Mouse (Mus musculus): Measurements from ENCODE around the gene Ifna11. TPM values are rescaled to one million over a fixed set of nuclear protein-coding genes. Genes with fewer than 3 reads are reported as not detected.
"Not testable (repeated sequence)": the region's sequence is repeated elsewhere in the genome, so short reads cannot be mapped to it uniquely, and the experiment has no call there.

Ifna11 gene
- total RNA-seq (2022), result not detected

- DNase-seq (ENCODE audit: low spot score in 2 of 2), result no peak
Measured at GRCm38 (mm10) chr4:88819659-88820058, at the start of gene Ifna11. Ifna11 (plus strand) TSS chr4:88819959.

GRCm38 (mm10) chr4:88773534-88773933 is 46.2 kb upstream of the Ifna11 start, which contains the start of gene Gm13290:
Gm13290 (plus strand) TSS chr4:88773834.
- not testable (repeated sequence) for DNase-seq (ENCODE audit: low spot score in 2 of 2)

DNA sequence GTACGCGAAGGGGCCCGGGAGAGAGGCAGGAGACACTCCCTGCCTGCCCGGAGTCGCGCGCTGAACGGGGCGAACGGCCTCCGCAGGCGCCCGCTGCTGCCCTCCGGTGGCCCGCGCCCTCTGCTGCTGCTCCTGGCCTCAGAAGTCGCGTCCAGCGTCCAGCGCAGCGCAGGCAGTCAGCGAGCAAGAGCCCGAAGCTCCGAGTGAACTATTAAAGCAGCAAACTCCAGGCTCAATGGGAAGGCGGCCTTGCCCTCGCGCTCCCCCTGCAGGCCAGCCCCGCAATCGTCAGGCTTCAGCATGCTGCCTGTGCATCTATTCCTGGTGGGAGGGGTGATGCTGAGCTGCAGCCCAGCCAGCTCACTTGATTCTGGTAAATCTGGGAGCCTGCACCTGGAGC is 43.1 kb upstream of the Ifna11 start, which contains the start of gene Gm13289:
TSS of gene Gm13289 (plus strand) at position 301 of the 400 bp plus-strand sequence.
- not testable (repeated sequence) for DNase-seq (ENCODE audit: low spot score in 2 of 2)

DNA sequence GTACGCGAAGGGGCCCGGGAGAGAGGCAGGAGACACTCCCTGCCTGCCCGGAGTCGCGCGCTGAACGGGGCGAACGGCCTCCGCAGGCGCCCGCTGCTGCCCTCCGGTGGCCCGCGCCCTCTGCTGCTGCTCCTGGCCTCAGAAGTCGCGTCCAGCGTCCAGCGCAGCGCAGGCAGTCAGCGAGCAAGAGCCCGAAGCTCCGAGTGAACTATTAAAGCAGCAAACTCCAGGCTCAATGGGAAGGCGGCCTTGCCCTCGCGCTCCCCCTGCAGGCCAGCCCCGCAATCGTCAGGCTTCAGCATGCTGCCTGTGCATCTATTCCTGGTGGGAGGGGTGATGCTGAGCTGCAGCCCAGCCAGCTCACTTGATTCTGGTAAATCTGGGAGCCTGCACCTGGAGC is 40.2 kb upstream of the Ifna11 start, which contains the start of gene Gm13272:
TSS of gene Gm13272 (plus strand) at position 301 of the 400 bp plus-strand sequence.
- not testable (repeated sequence) for DNase-seq (ENCODE audit: low spot score in 2 of 2)

GRCm38 (mm10) chr4:88780320-88780719 is 39.4 kb upstream of the Ifna11 start:
- DNase-seq (ENCODE audit: low spot score in 2 of 2), result not testable (repeated sequence)

DNA sequence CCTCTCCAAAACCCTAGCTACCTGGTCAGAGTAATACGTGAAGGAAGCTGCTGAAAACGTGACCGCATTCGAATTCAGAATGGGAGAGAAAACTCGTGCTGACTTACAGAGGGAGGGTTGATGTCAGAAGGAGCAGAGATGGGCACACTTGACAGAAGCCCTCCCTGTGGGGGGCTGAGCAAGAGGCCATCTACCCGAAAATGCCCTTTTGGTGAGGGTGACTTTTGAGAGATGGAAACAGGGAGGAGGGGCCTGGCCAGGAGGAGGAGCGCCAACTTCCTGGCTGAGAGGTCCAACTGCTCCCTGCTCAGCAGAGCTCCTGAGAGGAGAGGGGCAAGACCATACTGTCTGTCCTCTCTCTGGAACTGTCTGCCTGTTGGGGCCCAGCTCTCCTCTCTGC is 37.9 kb upstream of the Ifna11 start, which contains the start of gene Ifnz:
TSS of gene Ifnz (plus strand) at position 301 of the 400 bp plus-strand sequence.
- not testable (repeated sequence) for DNase-seq (ENCODE audit: low spot score in 2 of 2)

DNA sequence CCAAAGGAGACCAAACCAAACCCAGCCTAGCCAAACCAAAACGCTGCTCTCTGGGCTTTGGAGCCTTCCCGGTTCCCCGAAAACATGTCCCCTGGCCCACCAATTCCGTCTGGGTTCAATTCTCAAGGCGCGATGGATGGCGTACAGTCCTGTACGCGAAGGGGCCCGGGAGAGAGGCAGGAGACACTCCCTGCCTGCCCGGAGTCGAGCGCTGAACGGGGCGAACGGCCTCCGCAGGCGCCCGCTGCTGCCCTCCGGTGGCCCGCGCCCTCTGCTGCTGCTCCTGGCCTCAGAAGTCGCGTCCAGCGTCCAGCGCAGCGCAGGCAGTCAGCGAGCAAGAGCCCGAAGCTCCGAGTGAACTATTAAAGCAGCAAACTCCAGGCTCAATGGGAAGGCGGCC is 37.4 kb upstream of the Ifna11 start:
- not testable (repeated sequence) for DNase-seq (ENCODE audit: low spot score in 2 of 2)

DNA sequence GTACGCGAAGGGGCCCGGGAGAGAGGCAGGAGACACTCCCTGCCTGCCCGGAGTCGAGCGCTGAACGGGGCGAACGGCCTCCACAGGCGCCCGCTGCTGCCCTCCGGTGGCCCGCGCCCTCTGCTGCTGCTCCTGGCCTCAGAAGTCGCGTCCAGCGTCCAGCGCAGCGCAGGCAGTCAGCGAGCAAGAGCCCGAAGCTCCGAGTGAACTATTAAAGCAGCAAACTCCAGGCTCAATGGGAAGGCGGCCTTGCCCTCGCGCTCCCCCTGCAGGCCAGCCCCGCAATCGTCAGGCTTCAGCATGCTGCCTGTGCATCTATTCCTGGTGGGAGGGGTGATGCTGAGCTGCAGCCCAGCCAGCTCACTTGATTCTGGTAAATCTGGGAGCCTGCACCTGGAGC is 34.4 kb upstream of the Ifna11 start, which contains the start of gene Gm13276:
TSS of gene Gm13276 (plus strand) at position 301 of the 400 bp plus-strand sequence.
- DNase-seq (ENCODE audit: low spot score in 2 of 2), result not testable (repeated sequence)

DNA sequence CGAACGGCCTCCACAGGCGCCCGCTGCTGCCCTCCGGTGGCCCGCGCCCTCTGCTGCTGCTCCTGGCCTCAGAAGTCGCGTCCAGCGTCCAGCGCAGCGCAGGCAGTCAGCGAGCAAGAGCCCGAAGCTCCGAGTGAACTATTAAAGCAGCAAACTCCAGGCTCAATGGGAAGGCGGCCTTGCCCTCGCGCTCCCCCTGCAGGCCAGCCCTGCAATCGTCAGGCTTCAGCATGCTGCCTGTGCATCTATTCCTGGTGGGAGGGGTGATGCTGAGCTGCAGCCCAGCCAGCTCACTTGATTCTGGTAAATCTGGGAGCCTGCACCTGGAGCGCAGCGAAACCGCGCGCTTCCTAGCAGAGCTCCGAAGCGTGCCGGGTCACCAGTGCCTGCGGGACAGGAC is 31.4 kb upstream of the Ifna11 start, which contains the start of gene Gm13277:
TSS of gene Gm13277 (plus strand) at position 231 of the 400 bp plus-strand sequence.
- DNase-seq (ENCODE audit: low spot score in 2 of 2), result peak; percentile 17 to 48

- not testable (repeated sequence) for DNase-seq (ENCODE audit: low spot score in 2 of 2)
Measured at GRCm38 (mm10) chr4:88791250-88791649, 28.5 kb upstream of the Ifna11 start, which contains the start of gene Gm13278. Gm13278 (plus strand) TSS chr4:88791550.

GRCm38 (mm10) chr4:88793936-88794675 is 25.7 kb upstream of the Ifna11 start, which contains the start of gene Gm13275:
Gm13275 (plus strand) TSS chr4:88794487.
- DNase-seq (ENCODE audit: low spot score in 2 of 2), result peak; percentile 63

DNA sequence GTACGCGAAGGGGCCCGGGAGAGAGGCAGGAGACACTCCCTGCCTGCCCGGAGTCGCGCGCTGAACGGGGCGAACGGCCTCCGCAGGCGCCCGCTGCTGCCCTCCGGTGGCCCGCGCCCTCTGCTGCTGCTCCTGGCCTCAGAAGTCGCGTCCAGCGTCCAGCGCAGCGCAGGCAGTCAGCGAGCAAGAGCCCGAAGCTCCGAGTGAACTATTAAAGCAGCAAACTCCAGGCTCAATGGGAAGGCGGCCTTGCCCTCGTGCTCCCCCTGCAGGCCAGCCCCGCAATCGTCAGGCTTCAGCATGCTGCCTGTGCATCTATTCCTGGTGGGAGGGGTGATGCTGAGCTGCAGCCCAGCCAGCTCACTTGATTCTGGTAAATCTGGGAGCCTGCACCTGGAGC is 22.7 kb upstream of the Ifna11 start, which contains the start of gene Gm13279:
TSS of gene Gm13279 (plus strand) at position 301 of the 400 bp plus-strand sequence.
- not testable (repeated sequence) for DNase-seq (ENCODE audit: low spot score in 2 of 2)

GRCm38 (mm10) chr4:88799365-88799764 is 20.4 kb upstream of the Ifna11 start, which contains the start of gene Gm13285:
Gm13285 (plus strand) TSS chr4:88799665.
- not testable (repeated sequence) for DNase-seq (ENCODE audit: low spot score in 2 of 2)

- DNase-seq (ENCODE audit: low spot score in 2 of 2), result not testable (repeated sequence)
Measured at GRCm38 (mm10) chr4:88802954-88803353, 16.8 kb upstream of the Ifna11 start, which contains the start of gene Gm13287. Gm13287 (plus strand) TSS chr4:88803254.

DNA sequence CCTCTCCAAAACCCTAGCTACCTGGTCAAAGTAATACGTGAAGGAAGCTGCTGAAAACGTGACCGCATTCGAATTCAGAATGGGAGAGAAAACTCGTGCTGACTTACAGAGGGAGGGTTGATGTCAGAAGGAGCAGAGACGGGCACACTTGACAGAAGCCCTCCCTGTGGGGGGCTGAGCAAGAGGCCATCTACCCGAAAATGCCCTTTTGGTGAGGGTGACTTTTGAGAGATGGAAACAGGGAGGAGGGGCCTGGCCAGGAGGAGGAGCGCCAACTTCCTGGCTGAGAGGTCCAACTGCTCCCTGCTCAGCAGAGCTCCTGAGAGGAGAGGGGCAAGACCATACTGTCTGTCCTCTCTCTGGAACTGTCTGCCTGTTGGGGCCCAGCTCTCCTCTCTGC is 14.5 kb upstream of the Ifna11 start, which contains the start of gene Gm13288:
TSS of gene Gm13288 (plus strand) at position 301 of the 400 bp plus-strand sequence.
- DNase-seq (ENCODE audit: low spot score in 2 of 2), result not testable (repeated sequence)

GRCm38 (mm10) chr4:88805761-88806160 is 14.0 kb upstream of the Ifna11 start:
- peak in 1 of 2 experiments; percentile 10 for DNase-seq (ENCODE audit: low spot score in 2 of 2)

DNA sequence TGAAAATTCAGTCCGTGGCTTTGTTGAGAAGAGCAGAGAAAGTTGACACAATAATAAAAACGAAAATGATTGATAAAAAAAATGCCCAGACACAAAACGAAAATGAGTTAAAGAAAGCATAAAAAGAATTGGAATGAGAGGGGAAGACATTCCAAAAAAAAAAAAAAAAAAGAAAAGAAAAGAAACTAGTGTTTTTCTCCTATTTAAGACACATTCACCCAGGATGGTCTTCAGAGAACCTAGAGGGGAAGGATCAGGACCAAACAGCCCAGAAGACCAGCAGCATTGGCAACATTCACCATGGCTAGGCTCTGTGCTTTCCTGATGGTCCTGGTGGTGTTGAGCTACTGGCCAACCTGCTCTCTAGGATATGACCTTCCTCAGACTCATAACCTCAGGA is 3.8 kb upstream of the Ifna11 start, which contains the start of gene Ifna7:
TSS of gene Ifna7 (plus strand) at position 301 of the 400 bp plus-strand sequence.
- no peak for DNase-seq (ENCODE audit: low spot score in 2 of 2)

GRCm38 (mm10) chr4:88822995-88823394 is 3.2 kb downstream of the Ifna11 start:
- no peak for DNase-seq (ENCODE audit: low spot score in 2 of 2)

DNA sequence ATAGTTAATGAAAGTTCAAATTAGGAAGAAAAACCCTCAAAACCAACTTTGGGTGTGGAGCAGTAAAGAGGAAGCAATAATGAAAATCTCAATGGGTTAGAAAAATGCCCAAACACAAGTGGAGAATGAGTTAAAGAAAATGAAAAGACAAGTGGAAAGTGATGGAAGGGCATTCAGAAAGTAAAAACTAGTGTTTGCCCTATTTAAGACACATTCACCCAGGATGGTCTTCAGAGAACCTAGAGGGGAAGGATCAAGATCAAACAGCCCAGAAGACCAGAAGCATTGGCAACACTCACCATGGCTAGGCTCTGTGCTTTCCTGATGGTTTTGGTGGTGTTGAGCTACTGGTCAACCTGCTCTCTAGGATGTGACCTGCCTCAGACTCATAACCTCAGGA is 7.4 kb downstream of the Ifna11 start, which contains the start of gene Ifna6:
TSS of gene Ifna6 (plus strand) at position 301 of the 400 bp plus-strand sequence.
- not testable (repeated sequence) for DNase-seq (ENCODE audit: low spot score in 2 of 2)

- DNase-seq (ENCODE audit: low spot score in 2 of 2), result no peak
Measured at GRCm38 (mm10) chr4:88830523-88830922, 10.8 kb downstream of the Ifna11 start.

- not testable (repeated sequence) for DNase-seq (ENCODE audit: low spot score in 2 of 2)
Measured at GRCm38 (mm10) chr4:88835225-88835624, 15.5 kb downstream of the Ifna11 start, which contains the start of gene Ifna5. Ifna5 (plus strand) TSS chr4:88835525.

DNA sequence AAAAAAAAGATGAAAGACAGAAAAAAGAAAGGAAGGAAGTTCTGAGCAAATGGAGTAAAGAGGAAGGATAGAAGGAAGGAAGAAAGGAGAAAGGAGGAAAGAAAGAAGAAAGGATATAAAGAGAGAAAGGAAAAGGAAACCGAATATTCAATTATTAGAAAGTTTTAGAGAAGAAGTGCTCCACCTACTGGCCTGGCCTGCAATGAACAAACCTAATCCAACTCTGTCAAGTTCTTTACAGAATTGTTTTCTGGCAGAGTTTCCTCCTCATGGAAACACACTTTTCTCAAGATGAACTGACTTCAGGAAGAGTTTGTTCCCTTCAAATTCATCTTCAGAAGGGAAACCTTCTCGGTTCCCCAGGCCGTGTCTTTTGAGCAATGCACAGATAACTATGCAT is 19.1 kb downstream of the Ifna11 start:
- no peak for DNase-seq (ENCODE audit: low spot score in 2 of 2)

Data from gastrocnemius, adult 8-10 months (tissue).